Mouse (Mus musculus) cortical plate, adult 2 months (tissue): ENCODE measurements around the gene Fabp6.

Experiments used
- CTCF ChIP-seq: fragments of 200-500 bp; IDR thresholded peaks from 2 replicates; pipeline ENCODE4 v1.5.1; 2011; ENCODE audit warnings: mild to moderate bottlenecking, control low read depth, low read length; ENCODE audit not compliant: insufficient read depth; ENCODE audit errors: extremely low read depth
- POLR2A ChIP-seq: fragments of 200-500 bp; IDR thresholded peaks from 2 replicates; pipeline ENCODE4 v1.6.1; 2011; ENCODE audit warnings: mild to moderate bottlenecking, low read length, control low read depth; ENCODE audit not compliant: insufficient read depth; ENCODE audit errors: extremely low read depth

DNA sequence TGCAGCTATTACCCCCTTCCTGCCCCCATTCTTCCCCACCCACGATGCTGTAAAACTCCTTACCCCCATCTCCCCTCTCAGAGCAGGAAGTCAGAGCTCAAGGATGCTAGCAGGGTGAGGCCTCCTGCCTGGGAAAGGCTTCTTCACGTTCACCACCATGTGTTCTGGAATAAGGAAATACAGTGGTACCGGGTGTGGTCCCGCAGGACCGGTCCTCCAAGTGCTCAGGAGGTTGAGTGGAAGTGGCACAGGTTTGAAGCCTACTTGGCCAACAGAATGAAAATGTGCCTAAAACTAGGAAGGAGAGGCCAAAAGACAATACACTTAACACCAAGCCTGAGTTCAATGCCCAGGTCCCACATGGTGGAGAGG lies 9.3 kb upstream of the Fabp6 start:
- TF ChIP-seq CTCF (no peak), POLR2A (no peak)
